In the genomic region with DNA sequence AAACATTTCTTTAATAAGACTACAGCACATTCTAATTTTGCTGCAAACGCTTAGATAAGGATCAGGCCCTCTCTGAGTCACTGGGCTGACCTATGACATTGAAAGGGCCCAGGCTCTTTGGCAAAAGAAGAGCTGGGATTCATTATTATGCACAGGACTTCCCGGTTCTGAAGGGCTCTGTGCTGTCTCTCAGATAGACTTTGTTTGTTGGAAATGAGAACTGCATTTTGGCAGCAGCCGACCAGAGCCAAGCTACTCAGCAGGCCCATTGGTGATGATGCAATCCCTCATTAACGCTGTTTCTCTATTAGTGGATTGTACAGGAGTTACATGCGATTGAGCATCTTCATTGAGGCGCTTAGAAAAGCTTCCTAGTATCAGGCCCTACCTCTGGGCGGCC, we compare ENCODE assay signal across 9 mouse cellular contexts.
DNase-seq lines count a peak whose midpoint lies in the region; ATAC-seq and TF ChIP-seq lines count a peak whose summit lies in the region.
"Had no signal": no experiment of that assay in that cellular context is flagged by ENCODE, and none has a peak within 500 bp of the region (broad histone marks: within the 10 kb centered on the region; RNA-seq: fewer than 3 reads in every experiment).

No protein-coding gene starts in this region.

- H3K4me2 ChIP-seq in neural tube, embryonic 13.5 days, result no peak overlapping the region
- H3K4me2 ChIP-seq in embryonic facial prominence, embryonic 12.5 days (replicated peaks), result no peak overlapping the region
- H3K4me2 ChIP-seq in stomach, postnatal 0 days (replicated peaks; ENCODE audit: low read depth), result no peak overlapping the region
- H3K4me2 ChIP-seq: kidney, embryonic 15.5 days had no signal

- peaks cover 39% of the 10 kb centered on the region for H3K4me1 ChIP-seq in neural tube, embryonic 13.5 days (replicated peaks)
- H3K4me1 ChIP-seq in embryonic facial prominence, embryonic 12.5 days, result peaks cover 4% of the 10 kb centered on the region; the same call in 1 of the 2 replicates
- no peaks in the 10 kb centered on the region for H3K4me1 ChIP-seq in stomach, postnatal 0 days (replicated peaks; ENCODE audit: control insufficient read depth, insufficient read depth)

- DNase-seq in neural tube, embryonic 10.5 days (ENCODE audit: extremely low spot score, low spot score), result no peak
- DNase-seq in layer of hippocampus, adult 2 months (ENCODE audit: low spot score in 2 of 2), result peak; percentile 36 to 74
- DNase-seq in retina, postnatal 1 day, result peak; percentile 91
- no peak for DNase-seq in stomach, postnatal 0 days (ENCODE audit: low spot score)
- DNase-seq in urinary bladder, postnatal 4 days (ENCODE audit: low spot score in 2 of 2), result no peak

- peaks cover 27% of the 10 kb centered on the region for H3K27me3 ChIP-seq in neural tube, embryonic 13.5 days
- 0 out of 2 replicates have a peak, but pooled peaks cover 2% of the 10 kb centered on the region for H3K27me3 ChIP-seq in embryonic facial prominence, embryonic 12.5 days
- no peaks in the 10 kb centered on the region for H3K27me3 ChIP-seq in stomach, postnatal 0 days (ENCODE audit: control insufficient read depth, insufficient read depth, low read length)
- H3K27me3 ChIP-seq: kidney, embryonic 15.5 days had no signal

- H3K9ac ChIP-seq in neural tube, embryonic 13.5 days, result no peak overlapping the region
- no peak overlapping the region for H3K9ac ChIP-seq in embryonic facial prominence, embryonic 12.5 days
- H3K9ac ChIP-seq in stomach, postnatal 0 days (ENCODE audit: low read length), result no peak overlapping the region
- H3K9ac ChIP-seq: kidney, embryonic 15.5 days had no signal

- H3K9me3 ChIP-seq in neural tube, embryonic 13.5 days, result peaks cover 3% of the 10 kb centered on the region; the same call in 1 of the 2 replicates
- no peaks in the 10 kb centered on the region for H3K9me3 ChIP-seq in embryonic facial prominence, embryonic 12.5 days
- no peaks in the 10 kb centered on the region for H3K9me3 ChIP-seq in stomach, postnatal 0 days (ENCODE audit: control insufficient read depth, low read length)
- H3K9me3 ChIP-seq: kidney, embryonic 15.5 days had no signal

- ATAC-seq in neural tube, embryonic 13.5 days (ENCODE audit: low read depth), result no peak
- 0 out of 2 replicates have a peak, but pooled peaks have one; percentile 6 for ATAC-seq in embryonic facial prominence, embryonic 12.5 days (ENCODE audit: insufficient number of reproducible peaks, insufficient read depth, low FRiP score, low TSS enrichment)
- ATAC-seq in stomach, postnatal 0 days (ENCODE audit: low FRiP score, low TSS enrichment), result no peak

- H3K27ac ChIP-seq in neural tube, embryonic 13.5 days (replicated peaks), result 0 out of 2 replicates have a peak overlapping the region, but pooled peaks have one; percentile 54
- H3K27ac ChIP-seq in embryonic facial prominence, embryonic 12.5 days, result no peak overlapping the region
- H3K27ac ChIP-seq in layer of hippocampus, adult 2 months, result peak overlapping the region; percentile 93
- no peak overlapping the region for H3K27ac ChIP-seq in stomach, postnatal 0 days (replicated peaks)
- H3K27ac ChIP-seq: kidney, embryonic 15.5 days; macrophage had no signal

- H3K4me3 ChIP-seq in neural tube, embryonic 13.5 days, result no peak overlapping the region
- H3K4me3 ChIP-seq in embryonic facial prominence, embryonic 12.5 days, result no peak overlapping the region
- H3K4me3 ChIP-seq in layer of hippocampus, adult 2 months, result no peak overlapping the region
- no peak overlapping the region for H3K4me3 ChIP-seq in stomach, postnatal 0 days (ENCODE audit: low read depth, low read length)
- H3K4me3 ChIP-seq: kidney, embryonic 15.5 days had no signal

- TF ChIP-seq EP300 in stomach, postnatal 0 days (optimal IDR thresholded peaks at IDR 0.05), result no peak

- 36% methylated on average over 7 of the region's 7 CpGs for WGBS in neural tube, embryonic 13.5 days
- 33% methylated on average over 7 of the region's 7 CpGs for WGBS in embryonic facial prominence, embryonic 12.5 days
- 36% methylated on average over 7 of the region's 7 CpGs for WGBS in stomach, postnatal 0 days

- peak; percentile 25 for TF ChIP-seq CTCF in layer of hippocampus, adult 2 months (conservative IDR thresholded peaks at IDR 0.05)
- no peak for TF ChIP-seq CTCF in stomach, postnatal 0 days (IDR thresholded peaks at IDR 0.05; ENCODE audit: low read depth)

- no peaks in the 10 kb centered on the region for H3K36me3 ChIP-seq in neural tube, embryonic 13.5 days
- H3K36me3 ChIP-seq in embryonic facial prominence, embryonic 12.5 days, result no peaks in the 10 kb centered on the region
- no peaks in the 10 kb centered on the region for H3K36me3 ChIP-seq in stomach, postnatal 0 days (ENCODE audit: control insufficient read depth, insufficient read depth, low read length)
- H3K36me3 ChIP-seq: kidney, embryonic 15.5 days had no signal

Comparison
In these comparisons a context has a peak if more than half of its experiments do, and no peak if none do; other contexts are left out.
1. H3K27ac ChIP-seq: peak in neural tube, embryonic 13.5 days (single experiment) and layer of hippocampus, adult 2 months (single experiment); none in embryonic facial prominence, embryonic 12.5 days (single experiment) and stomach, postnatal 0 days (single experiment).
2. DNase-seq: peak in layer of hippocampus, adult 2 months (2 of 2) and retina, postnatal 1 day (single experiment); none in neural tube, embryonic 10.5 days (single experiment), stomach, postnatal 0 days (single experiment) and urinary bladder, postnatal 4 days (0 of 2).